Mouse (Mus musculus): Measurements from ENCODE around the gene Sim2. TPM values are rescaled to one million over a fixed set of nuclear protein-coding genes. Genes with fewer than 3 reads are reported as not detected.

The Sim2 gene
- polyA plus RNA-seq, 1 experiment, result 0.05 TPM

GRCm38 (mm10) chr16:94164236-94164635, 79.5 kb downstream of the Sim2 start:
- DNase-seq, result no peak
- Histone ChIP-seq H3K27ac (ENCODE audit: insufficient read depth, low read length) (no peak overlapping the region), H3K4me3 (replicated peaks; ENCODE audit: insufficient read depth, low read depth, low read length) (no peak overlapping the region), H3K4me1 (ENCODE audit: control insufficient read depth, insufficient read depth, low read length) (peaks cover 17% of the 10 kb centered on the region), H3K27me3 (ENCODE audit: control insufficient read depth, insufficient read depth, low read length) (no peaks in the 10 kb centered on the region)
- WGBS, result 62% methylated on average over 7 of the region's 7 CpGs
- TF ChIP-seq CTCF (IDR thresholded peaks at IDR 0.05; ENCODE audit: borderline replicate concordance, insufficient read depth, low read depth, low read length), result no peak
- TF ChIP-seq POLR2A (IDR thresholded peaks at IDR 0.05; ENCODE audit: borderline replicate concordance, insufficient read depth, low read length), result no peak

GRCm38 (mm10) chr16:94164978-94165377, 80.2 kb downstream of the Sim2 start:
- TF ChIP-seq POLR2A (IDR thresholded peaks at IDR 0.05; ENCODE audit: borderline replicate concordance, insufficient read depth, low read length) (no peak), CTCF (IDR thresholded peaks at IDR 0.05; ENCODE audit: borderline replicate concordance, insufficient read depth, low read depth, low read length) (no peak)
- Histone ChIP-seq H3K4me3 (replicated peaks; ENCODE audit: insufficient read depth, low read depth, low read length) (no peak overlapping the region), H3K27ac (ENCODE audit: insufficient read depth, low read length) (no peak overlapping the region), H3K4me1 (ENCODE audit: control insufficient read depth, insufficient read depth, low read length) (peaks cover 17% of the 10 kb centered on the region), H3K27me3 (ENCODE audit: control insufficient read depth, insufficient read depth, low read length) (no peaks in the 10 kb centered on the region)
- WGBS, result 52% methylated on average over 5 of the region's 5 CpGs
- no peak for DNase-seq

GRCm38 (mm10) chr16:94168655-94169545, 84.2 kb downstream of the Sim2 start:
- 95% methylated on average over 16 of the region's 16 CpGs for WGBS
- Histone ChIP-seq H3K27ac (ENCODE audit: insufficient read depth, low read length) (no peak overlapping the region), H3K4me3 (replicated peaks; ENCODE audit: insufficient read depth, low read depth, low read length) (no peak overlapping the region), H3K27me3 (ENCODE audit: control insufficient read depth, insufficient read depth, low read length) (no peaks in the 10 kb centered on the region), H3K4me1 (ENCODE audit: control insufficient read depth, insufficient read depth, low read length) (peaks cover 4% of the 10 kb centered on the region)
- no peak for DNase-seq
- TF ChIP-seq POLR2A (IDR thresholded peaks at IDR 0.05; ENCODE audit: borderline replicate concordance, insufficient read depth, low read length), result no peak
- TF ChIP-seq CTCF (IDR thresholded peaks at IDR 0.05; ENCODE audit: borderline replicate concordance, insufficient read depth, low read depth, low read length), result no peak

DNA sequence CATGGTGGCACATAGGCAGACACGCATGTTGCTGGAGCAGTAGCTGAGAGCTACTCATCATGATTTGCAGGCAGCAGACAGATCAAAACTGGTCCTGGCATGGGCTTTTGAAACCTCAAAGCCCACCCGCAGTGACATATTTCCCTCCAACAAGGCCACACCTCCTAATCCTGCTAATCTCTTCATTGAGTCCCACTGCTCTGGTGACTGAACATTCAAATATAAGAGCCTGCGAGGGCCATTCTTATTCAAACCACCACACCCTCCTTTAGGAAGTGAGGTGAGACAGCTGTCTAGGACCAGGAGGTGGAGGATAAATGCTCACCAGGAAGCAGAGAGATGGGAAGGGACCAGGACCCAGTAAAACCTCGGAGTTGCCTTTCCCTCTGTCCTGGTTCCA, 85.5 kb downstream of the Sim2 start:
- WGBS, result 45% methylated on average over 4 of the region's 4 CpGs
- no peak for DNase-seq
- Histone ChIP-seq H3K27me3 (ENCODE audit: control insufficient read depth, insufficient read depth, low read length) (no peaks in the 10 kb centered on the region), H3K4me3 (replicated peaks; ENCODE audit: insufficient read depth, low read depth, low read length) (no peak overlapping the region), H3K27ac (ENCODE audit: insufficient read depth, low read length) (no peak overlapping the region), H3K4me1 (ENCODE audit: control insufficient read depth, insufficient read depth, low read length) (no peaks in the 10 kb centered on the region)
- TF ChIP-seq CTCF (IDR thresholded peaks at IDR 0.05; ENCODE audit: borderline replicate concordance, insufficient read depth, low read depth, low read length), result no peak
- no peak for TF ChIP-seq POLR2A (IDR thresholded peaks at IDR 0.05; ENCODE audit: borderline replicate concordance, insufficient read depth, low read length)

GRCm38 (mm10) chr16:94173361-94173760, 88.6 kb downstream of the Sim2 start:
- H3K4me1 ChIP-seq (ENCODE audit: control insufficient read depth, insufficient read depth, low read length), result no peaks in the 10 kb centered on the region
- 94% methylated on average over 1 of the region's 1 CpGs for whole genome bisulfite sequencing
- H3K4me3 ChIP-seq (replicated peaks; ENCODE audit: insufficient read depth, low read depth, low read length), result no peak overlapping the region
- no peak for DNase-seq
- H3K27ac ChIP-seq (ENCODE audit: insufficient read depth, low read length), result no peak overlapping the region
- no peaks in the 10 kb centered on the region for H3K27me3 ChIP-seq (ENCODE audit: control insufficient read depth, insufficient read depth, low read length)
- TF ChIP-seq POLR2A (IDR thresholded peaks at IDR 0.05; ENCODE audit: borderline replicate concordance, insufficient read depth, low read length) (no peak), CTCF (IDR thresholded peaks at IDR 0.05; ENCODE audit: borderline replicate concordance, insufficient read depth, low read depth, low read length) (no peak)

DNA sequence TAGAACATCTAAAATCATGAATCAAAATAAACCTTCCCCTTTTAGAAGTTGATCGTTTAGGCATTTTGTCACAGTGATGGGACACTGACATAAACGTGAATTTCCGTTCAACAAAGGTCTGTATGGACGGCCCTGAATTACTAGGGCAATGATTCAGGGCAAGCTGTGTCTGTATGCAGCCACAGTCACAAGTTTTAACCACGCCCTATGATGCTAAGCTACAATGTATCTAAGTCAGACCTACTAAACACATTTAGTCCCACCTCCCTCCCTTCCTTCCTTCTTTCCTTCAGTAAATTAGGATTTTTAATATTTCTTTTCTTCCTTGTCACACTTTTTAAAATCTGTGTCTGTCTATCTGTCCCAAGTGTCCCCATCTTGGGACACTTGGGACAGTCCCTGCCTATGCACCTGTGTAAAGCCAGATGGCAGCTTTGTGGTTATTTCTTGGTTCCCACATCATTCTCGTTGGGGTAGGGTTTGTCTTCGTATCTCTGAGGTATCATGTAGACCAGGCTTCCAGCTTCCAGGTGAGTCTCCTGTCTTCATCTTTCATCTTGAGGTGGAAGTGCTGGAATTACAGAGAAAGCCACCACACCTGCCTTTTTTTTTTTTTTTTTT, 90.7 kb downstream of the Sim2 start:
- no peaks in the 10 kb centered on the region for H3K4me1 ChIP-seq (ENCODE audit: control insufficient read depth, insufficient read depth, low read length)
- no peak for DNase-seq
- no peak overlapping the region for H3K27ac ChIP-seq (ENCODE audit: insufficient read depth, low read length)
- TF ChIP-seq POLR2A (IDR thresholded peaks at IDR 0.05; ENCODE audit: borderline replicate concordance, insufficient read depth, low read length), result no peak
- no peak overlapping the region for H3K4me3 ChIP-seq (replicated peaks; ENCODE audit: insufficient read depth, low read depth, low read length)
- no peaks in the 10 kb centered on the region for H3K27me3 ChIP-seq (ENCODE audit: control insufficient read depth, insufficient read depth, low read length)
- WGBS, result 93% methylated on average over 7 of the region's 7 CpGs

Other genes starting within 250 kb of the Sim2 start
- 0.51 and 0.89 TPM in 2 replicates for gene Chaf1b, start 201.0 kb upstream of the Sim2 start, polyA plus RNA-seq (2012; rRNA removed)
- 5.8 and 6.6 TPM in 2 replicates for gene Cldn14, start 76.1 kb upstream of the Sim2 start, polyA plus RNA-seq (2012; rRNA removed)
- 17.5 and 19.3 TPM in 2 replicates for gene Hlcs, start 228.6 kb downstream of the Sim2 start, polyA plus RNA-seq (2012; rRNA removed)
- 0.46 TPM in 2 replicates for gene Ripply3, start 243.5 kb downstream of the Sim2 start, polyA plus RNA-seq (2012; rRNA removed)